Mouse (Mus musculus) midbrain, embryonic 12.5 days (tissue): ENCODE measurements at regions not wholly inside any gene's neighbourhood (a gene's known extent, or its start where the extent isn't known, plus 50 kb on each side); places are given as distances from the start of the nearest gene placed in this dataset.

Source experiments
- ATAC-seq: fragments of 200-750 bp; cut with Nextera tagmentation; 2 replicates; pipeline ENCODE4 v1.8.0; 2017; ENCODE audit warnings: low read depth, moderate TSS enrichment, moderate library complexity; ENCODE audit not compliant: low FRiP score
- H3K27ac ChIP-seq: fragments of 300-500 bp; sonication (generic); replicated peaks from 2 replicates; pipeline ENCODE4 v1.5.1; 2016; ENCODE audit warnings: mild to moderate bottlenecking
- H3K27me3 ChIP-seq: fragments of 300-500 bp; sonication (generic); 2 replicates; pipeline ENCODE4 v1.6.1; 2016; ENCODE audit warnings: mild to moderate bottlenecking
- H3K36me3 ChIP-seq: fragments of 300-500 bp; sonication (generic); 2 replicates; pipeline ENCODE4 v1.6.1; 2016
- H3K4me1 ChIP-seq: fragments of 300-500 bp; sonication (generic); 2 replicates; pipeline ENCODE4 v1.6.1; 2016
- H3K4me2 ChIP-seq: fragments of 300-500 bp; sonication (generic); replicated peaks from 2 replicates; pipeline ENCODE4 v1.6.1; 2016; ENCODE audit warnings: mild to moderate bottlenecking, moderate library complexity
- H3K4me3 ChIP-seq: fragments of 300-500 bp; sonication (generic); 2 replicates; pipeline ENCODE4 v1.5.1; 2016; ENCODE audit warnings: mild to moderate bottlenecking
- H3K9ac ChIP-seq: fragments of 300-500 bp; sonication (generic); replicated peaks from 2 replicates; pipeline ENCODE4 v1.6.1; 2016; ENCODE audit warnings: mild to moderate bottlenecking, moderate library complexity
- H3K9me3 ChIP-seq: fragments of 300-500 bp; sonication (generic); 2 replicates; pipeline ENCODE4 v1.6.1; 2016; ENCODE audit warnings: mild to moderate bottlenecking
- WGBS: fragments of 180-500 bp; shearing (Covaris S2); methylation state at CpG from one replicate; pipeline ENCODE4 v1.1.7; 2016; 5-methylcytosine and 5-hydroxymethylcytosine counted together

DNA sequence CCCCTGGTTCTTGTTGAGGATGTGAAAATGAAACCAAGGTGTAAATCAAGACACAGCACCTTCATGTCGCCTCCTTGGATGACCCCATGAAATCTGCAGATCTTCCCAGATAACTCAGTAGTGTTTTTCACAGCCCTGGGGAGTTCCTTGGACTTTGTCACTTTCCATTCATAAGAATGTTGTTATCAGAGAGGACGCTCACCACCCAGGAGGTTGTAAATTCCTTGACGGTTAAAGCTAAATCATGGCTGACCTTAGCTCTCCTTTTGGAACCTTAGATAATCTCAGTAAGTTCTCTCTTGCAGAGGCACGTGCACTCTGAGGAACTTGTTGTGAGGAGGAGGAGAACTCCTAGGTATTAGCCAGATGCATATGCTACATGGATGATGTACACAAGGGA is 229.8 kb upstream of the Dynlrb2 start:
- Histone ChIP-seq H3K27ac (no peak overlapping the region), H3K27me3 (no peaks in the 10 kb centered on the region), H3K36me3 (no peaks in the 10 kb centered on the region), H3K4me2 (no peak overlapping the region), H3K4me1 (no peaks in the 10 kb centered on the region; the same call in 1 of the 2 replicates), H3K4me3 (no peak overlapping the region), H3K9ac (no peak overlapping the region), H3K9me3 (no peaks in the 10 kb centered on the region)
- ATAC-seq: no peak
- 91% methylated on average over 4 of the region's 4 CpGs for WGBS

DNA sequence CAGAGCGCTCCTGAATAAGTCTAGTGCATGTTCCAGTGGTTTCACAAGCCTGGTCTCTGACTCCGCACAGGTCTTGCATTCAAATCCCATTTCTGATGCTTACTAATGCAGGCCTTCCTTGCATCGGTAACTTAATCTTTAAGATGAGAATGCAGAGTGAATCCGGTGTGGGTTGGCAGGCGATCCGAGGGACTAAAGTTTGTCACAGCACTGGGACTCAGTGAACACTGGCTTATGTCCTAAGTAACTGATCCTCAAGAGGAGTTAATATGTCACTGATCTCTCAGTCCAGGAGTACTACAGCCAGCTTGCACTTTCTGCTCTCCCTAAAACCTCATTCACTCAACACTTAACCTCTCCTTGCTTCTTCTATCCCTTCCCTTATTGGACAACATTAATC is 233.5 kb upstream of the Dynlrb2 start:
- Histone ChIP-seq H3K27me3 (no peaks in the 10 kb centered on the region), H3K4me3 (no peak overlapping the region), H3K36me3 (no peaks in the 10 kb centered on the region), H3K4me2 (no peak overlapping the region), H3K9me3 (no peaks in the 10 kb centered on the region), H3K9ac (no peak overlapping the region), H3K4me1 (no peaks in the 10 kb centered on the region; the same call in 1 of the 2 replicates), H3K27ac (no peak overlapping the region)
- no peak for ATAC-seq
- WGBS: 85% methylated on average over 6 of the region's 6 CpGs

DNA sequence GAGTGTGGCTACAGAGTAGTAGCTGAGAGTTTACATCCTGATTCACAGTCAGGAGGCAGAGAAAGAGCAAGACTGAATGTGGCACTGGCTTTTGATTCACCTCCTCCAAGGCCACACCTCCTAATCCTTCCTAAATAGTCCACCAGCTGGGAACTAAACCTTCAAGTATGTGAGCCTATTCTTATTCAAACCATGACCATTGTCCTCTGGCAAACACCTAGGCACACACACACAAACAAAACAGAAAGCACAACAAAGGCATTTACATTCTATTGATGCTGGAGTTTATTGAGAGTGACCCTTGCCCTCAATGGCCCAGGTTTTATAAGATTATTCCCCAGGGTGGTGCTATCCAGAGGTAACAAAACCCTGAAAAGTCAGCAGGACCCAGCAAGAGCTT is 235.4 kb upstream of the Dynlrb2 start:
- Histone ChIP-seq H3K9me3 (no peaks in the 10 kb centered on the region), H3K4me2 (no peak overlapping the region), H3K36me3 (no peaks in the 10 kb centered on the region), H3K9ac (no peak overlapping the region), H3K4me3 (no peak overlapping the region), H3K27ac (no peak overlapping the region), H3K27me3 (no peaks in the 10 kb centered on the region), H3K4me1 (no peaks in the 10 kb centered on the region; the same call in 1 of the 2 replicates)
- ATAC-seq: no peak

DNA sequence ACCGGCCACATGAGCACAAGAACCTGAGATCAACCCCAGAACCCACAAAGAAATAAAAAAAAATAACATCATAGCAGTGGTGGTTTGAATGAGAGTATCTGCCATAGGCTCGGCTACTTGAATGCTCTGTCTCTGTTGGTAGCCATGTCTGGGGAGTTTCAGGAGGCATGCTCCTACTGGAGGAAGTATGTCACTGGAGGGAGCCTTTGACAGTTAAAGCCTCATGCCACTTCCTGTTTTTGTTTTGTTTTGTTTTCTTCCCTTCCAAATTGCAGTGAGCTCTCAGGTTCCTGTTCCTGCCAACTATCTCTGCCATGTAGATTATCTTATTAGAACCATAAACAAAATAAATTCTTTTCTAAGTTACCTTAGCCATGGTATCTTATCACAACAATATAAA is 236.1 kb upstream of the Dynlrb2 start:
- Histone ChIP-seq H3K36me3 (no peaks in the 10 kb centered on the region), H3K27me3 (no peaks in the 10 kb centered on the region), H3K4me3 (no peak overlapping the region), H3K4me2 (no peak overlapping the region), H3K9ac (no peak overlapping the region), H3K27ac (no peak overlapping the region), H3K4me1 (no peaks in the 10 kb centered on the region; the same call in 1 of the 2 replicates), H3K9me3 (no peaks in the 10 kb centered on the region)
- ATAC-seq: no peak
- WGBS: 92% methylated on average over 2 of the region's 2 CpGs

DNA sequence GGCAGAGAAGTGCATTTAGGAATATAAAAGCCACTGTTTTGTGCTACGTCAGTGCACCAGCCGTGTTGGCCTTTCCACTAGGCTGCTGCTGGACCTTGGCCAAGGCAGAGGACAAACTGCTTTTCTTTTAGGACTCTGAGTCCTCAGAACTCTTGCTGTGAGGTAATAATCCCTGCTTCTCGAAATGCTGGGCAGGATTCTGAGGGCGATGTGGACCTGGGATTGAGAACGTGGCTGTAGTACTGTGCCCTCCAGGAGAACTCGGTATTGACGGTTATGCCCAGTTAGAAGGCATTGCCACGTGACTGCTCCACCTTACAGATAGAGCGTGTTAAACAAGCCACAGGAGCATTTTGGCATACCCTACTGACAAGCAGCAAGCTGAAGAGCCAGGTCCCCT is 236.6 kb upstream of the Dynlrb2 start:
- no peaks in the 10 kb centered on the region for H3K27me3 ChIP-seq
- H3K4me2 ChIP-seq: no peak overlapping the region
- ATAC-seq: no peak
- no peaks in the 10 kb centered on the region for H3K9me3 ChIP-seq
- no peak overlapping the region for H3K27ac ChIP-seq
- no peaks in the 10 kb centered on the region for H3K36me3 ChIP-seq
- no peak overlapping the region for H3K9ac ChIP-seq
- H3K4me3 ChIP-seq: no peak overlapping the region
- 78% methylated on average over 9 of the region's 9 CpGs for WGBS
- H3K4me1 ChIP-seq: no peaks in the 10 kb centered on the region; the same call in 1 of the 2 replicates

DNA sequence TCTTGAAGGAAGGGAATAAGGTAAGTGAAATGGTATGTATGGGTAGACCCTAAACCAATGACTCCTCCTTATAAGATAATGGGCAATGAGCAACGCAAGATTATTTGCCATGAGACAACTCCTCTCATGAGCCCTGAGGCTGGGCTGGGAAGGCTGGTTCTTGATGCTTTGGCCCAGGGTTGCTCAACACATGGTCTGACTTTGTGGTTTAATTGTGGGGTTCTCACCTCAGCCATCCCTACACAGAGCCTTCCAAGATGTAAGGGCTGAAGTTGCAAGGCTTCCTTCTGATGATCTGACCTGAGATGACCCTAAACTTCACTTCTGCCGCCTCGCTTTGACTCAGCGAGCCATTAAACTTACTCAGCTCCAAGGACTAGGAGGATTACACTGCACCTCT is 237.8 kb upstream of the Dynlrb2 start:
- Histone ChIP-seq H3K9ac (no peak overlapping the region), H3K27ac (no peak overlapping the region), H3K27me3 (no peaks in the 10 kb centered on the region), H3K9me3 (no peaks in the 10 kb centered on the region), H3K36me3 (no peaks in the 10 kb centered on the region), H3K4me3 (no peak overlapping the region), H3K4me1 (no peaks in the 10 kb centered on the region; the same call in 1 of the 2 replicates), H3K4me2 (no peak overlapping the region)
- 44% methylated on average over 4 of the region's 4 CpGs for WGBS
- no peak for ATAC-seq

DNA sequence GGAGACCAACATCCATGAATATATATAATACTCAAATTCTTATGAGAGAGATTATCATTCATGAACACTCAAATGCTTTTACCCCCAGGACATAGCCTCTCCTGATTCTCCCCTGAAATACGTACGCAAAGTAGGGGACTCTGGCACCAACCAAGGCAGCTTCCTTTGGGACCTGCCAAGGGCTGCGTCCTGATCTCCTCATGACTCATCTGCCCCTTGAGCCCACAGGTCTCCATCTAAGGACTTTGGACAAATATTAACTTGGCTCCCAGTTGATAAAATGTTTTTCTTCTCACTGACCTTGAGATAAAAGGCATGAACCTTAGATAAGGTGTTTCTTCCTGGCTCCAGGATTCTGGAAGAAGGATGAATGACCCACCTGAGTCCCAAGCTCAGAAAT is 239.2 kb upstream of the Dynlrb2 start:
- H3K4me3 ChIP-seq: no peak overlapping the region
- WGBS: 99% methylated on average over 3 of the region's 3 CpGs
- no peaks in the 10 kb centered on the region for H3K27me3 ChIP-seq
- H3K27ac ChIP-seq: no peak overlapping the region
- no peak overlapping the region for H3K9ac ChIP-seq
- H3K36me3 ChIP-seq: no peaks in the 10 kb centered on the region
- H3K4me1 ChIP-seq: no peaks in the 10 kb centered on the region; the same call in 1 of the 2 replicates
- ATAC-seq: no peak
- H3K9me3 ChIP-seq: no peaks in the 10 kb centered on the region
- H3K4me2 ChIP-seq: no peak overlapping the region

DNA sequence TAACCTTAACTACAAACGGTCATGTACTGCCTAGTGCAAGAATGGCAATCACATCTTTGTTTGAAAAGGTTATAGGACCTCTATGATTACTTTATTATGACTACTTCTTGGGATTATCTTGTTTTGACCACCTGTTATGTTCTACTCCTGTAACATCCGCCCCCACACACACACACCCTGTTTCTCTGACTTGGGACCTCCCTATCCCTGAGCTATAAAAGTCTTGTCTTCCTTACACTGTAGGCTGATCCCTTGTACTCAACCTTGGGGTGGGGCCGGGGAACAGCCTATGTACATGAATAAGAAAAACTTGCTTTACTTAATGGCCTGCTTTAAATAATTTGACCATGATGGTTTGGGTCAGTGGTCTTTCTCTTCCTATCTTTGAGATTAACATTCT is 240.7 kb upstream of the Dynlrb2 start:
- ATAC-seq: no peak
- no peaks in the 10 kb centered on the region for H3K9me3 ChIP-seq
- H3K36me3 ChIP-seq: no peaks in the 10 kb centered on the region
- 89% methylated on average over 3 of the region's 3 CpGs for WGBS
- H3K4me3 ChIP-seq: no peak overlapping the region
- H3K4me2 ChIP-seq: no peak overlapping the region
- no peaks in the 10 kb centered on the region for H3K27me3 ChIP-seq
- H3K27ac ChIP-seq: no peak overlapping the region
- H3K4me1 ChIP-seq: no peaks in the 10 kb centered on the region; the same call in 1 of the 2 replicates
- H3K9ac ChIP-seq: no peak overlapping the region

DNA sequence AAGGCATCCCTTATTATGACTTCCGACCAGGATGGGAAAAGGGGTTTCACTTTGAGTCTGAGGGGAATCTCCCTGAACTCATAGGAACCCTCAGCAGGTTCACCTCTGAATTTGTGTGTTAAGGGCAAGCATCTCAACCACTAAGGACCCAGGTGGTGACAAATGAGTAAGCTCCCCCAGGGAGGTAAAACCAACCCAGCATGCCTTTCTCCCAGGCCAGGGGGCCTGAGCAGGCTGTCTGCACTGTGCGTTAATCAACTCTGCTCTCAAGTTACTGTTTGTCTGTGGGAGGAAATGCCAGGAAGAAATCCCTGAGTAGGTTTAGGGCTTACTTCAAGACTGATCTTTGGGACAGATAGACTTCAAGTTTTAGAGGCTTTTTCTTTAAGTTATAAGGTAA is 243.5 kb upstream of the Dynlrb2 start:
- H3K4me2 ChIP-seq: no peak overlapping the region
- H3K36me3 ChIP-seq: no peaks in the 10 kb centered on the region
- no peak overlapping the region for H3K27ac ChIP-seq
- no peaks in the 10 kb centered on the region for H3K27me3 ChIP-seq
- peaks cover 3% of the 10 kb centered on the region for H3K4me1 ChIP-seq
- H3K9me3 ChIP-seq: no peaks in the 10 kb centered on the region
- no peak for ATAC-seq
- H3K4me3 ChIP-seq: no peak overlapping the region
- WGBS: 46% methylated on average over 2 of the region's 2 CpGs
- H3K9ac ChIP-seq: no peak overlapping the region

DNA sequence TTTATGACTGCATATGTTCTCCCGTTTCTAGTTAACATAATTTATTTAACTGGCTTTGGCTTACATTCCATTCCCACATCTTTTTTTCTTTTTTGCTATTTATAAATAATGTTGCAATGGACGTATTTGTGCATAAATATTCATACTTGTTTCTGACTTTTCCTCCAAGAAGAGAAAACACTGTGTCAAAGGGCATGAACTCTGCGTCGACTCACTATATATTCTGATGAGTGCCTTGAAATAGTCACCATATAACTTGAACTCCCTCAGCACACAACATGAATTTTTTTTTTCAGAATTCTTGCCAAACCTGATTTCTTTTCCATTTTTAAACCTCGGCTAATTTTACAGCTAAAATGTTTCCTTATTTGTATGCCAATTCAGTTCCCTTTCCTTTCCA is 249.4 kb upstream of the Dynlrb2 start:
- Histone ChIP-seq H3K36me3 (no peaks in the 10 kb centered on the region), H3K4me3 (no peak overlapping the region), H3K27ac (no peak overlapping the region), H3K4me1 (peaks cover 3% of the 10 kb centered on the region; the same call in 1 of the 2 replicates), H3K9me3 (no peaks in the 10 kb centered on the region), H3K27me3 (no peaks in the 10 kb centered on the region), H3K4me2 (no peak overlapping the region), H3K9ac (no peak overlapping the region)
- ATAC-seq: no peak
- WGBS: 85% methylated on average over 5 of the region's 5 CpGs

DNA sequence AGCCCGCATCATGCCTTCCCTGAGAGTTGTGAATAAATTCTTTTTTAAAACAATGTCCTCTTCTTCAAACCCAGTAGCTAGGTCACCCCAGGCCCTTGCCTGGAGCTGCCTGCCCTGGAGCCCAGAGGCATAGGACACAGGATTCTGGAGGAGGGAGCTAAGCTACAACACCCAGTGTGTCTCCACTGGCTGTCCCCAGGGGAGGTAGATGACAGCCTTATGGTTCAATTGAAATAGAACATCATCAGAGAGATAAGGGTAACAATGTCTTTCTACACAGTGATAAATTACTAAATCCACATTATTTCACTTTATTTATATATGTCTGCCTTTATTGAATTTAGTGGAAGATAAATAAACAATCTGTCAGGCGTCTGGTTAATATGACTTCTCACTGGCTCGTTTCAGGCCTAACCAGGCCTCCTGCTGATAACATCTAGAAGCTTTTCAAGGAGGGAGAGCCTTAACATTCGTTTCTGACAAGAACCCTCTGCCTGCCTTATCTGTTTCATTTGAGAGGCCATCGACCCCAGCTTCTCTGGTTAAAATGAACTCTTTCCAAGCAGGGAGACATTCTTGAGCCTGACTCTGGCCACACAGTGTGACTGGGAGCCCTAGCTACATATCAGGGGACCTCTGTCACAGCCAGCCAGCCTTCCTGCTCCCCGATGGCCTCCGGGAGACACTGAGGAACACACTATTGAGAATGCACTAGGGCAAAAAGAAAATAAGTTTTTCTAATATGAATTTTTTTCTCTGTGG is 252.1 kb upstream of the Dynlrb2 start:
- Histone ChIP-seq H3K9me3 (no peaks in the 10 kb centered on the region), H3K36me3 (no peaks in the 10 kb centered on the region), H3K4me1 (no peaks in the 10 kb centered on the region), H3K27ac (no peak overlapping the region), H3K4me2 (no peak overlapping the region), H3K27me3 (no peaks in the 10 kb centered on the region), H3K9ac (no peak overlapping the region), H3K4me3 (no peak overlapping the region)
- WGBS: 64% methylated on average over 7 of the region's 7 CpGs
- ATAC-seq: no peak

DNA sequence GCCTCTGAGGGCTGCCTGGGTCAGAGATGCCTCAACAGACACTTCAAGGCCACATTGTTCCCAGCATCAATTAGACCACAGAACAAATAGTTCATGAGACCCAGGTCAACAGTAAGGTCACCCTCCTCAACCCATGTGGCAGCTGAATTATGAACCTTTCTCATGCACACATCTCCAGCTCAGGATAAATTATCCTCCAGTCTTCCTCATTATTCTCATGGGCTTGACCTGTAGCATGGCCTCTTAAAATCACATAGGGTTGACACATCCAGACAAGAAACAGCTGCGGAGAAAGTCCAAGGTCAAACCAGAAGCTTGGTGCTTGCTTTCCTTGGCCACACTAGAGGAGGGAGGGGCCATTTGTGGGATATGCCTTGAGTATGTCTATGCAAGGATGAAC is 256.4 kb upstream of the Dynlrb2 start:
- Histone ChIP-seq H3K4me3 (no peak overlapping the region), H3K36me3 (no peaks in the 10 kb centered on the region), H3K27me3 (no peaks in the 10 kb centered on the region), H3K4me2 (no peak overlapping the region), H3K27ac (no peak overlapping the region), H3K4me1 (peaks cover 2% of the 10 kb centered on the region; the same call in 1 of the 2 replicates), H3K9me3 (no peaks in the 10 kb centered on the region), H3K9ac (no peak overlapping the region)
- 88% methylated on average over 1 of the region's 1 CpGs for WGBS
- no peak for ATAC-seq

DNA sequence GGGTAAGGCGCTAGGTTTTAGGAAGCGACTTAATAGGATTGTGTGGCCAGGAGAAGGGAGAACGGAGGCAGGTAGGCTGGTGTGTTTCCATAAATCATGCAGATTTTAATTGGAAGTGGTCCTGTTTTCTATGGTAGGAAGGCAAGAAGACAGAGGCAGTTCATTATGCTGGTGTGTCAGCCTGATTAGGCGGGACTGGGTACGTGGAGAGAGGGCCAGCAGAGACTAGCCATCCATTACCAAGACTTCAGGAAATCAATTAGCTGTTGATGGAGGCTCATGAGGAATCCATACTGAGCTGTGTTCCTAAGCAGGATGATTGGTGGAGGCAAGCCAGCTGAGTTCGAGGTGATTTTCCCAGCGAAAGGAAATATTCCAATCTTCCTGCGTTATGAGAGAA is 261.3 kb upstream of the Dynlrb2 start:
- no peak; the same call in 1 of the 2 replicates for ATAC-seq

More for the DNA sequence above, 261.3 kb upstream of the Dynlrb2 start:
- Histone ChIP-seq H3K9ac (no peak overlapping the region), H3K4me2 (no peak overlapping the region), H3K36me3 (no peaks in the 10 kb centered on the region), H3K27me3 (peaks cover 20% of the 10 kb centered on the region; the same call in 1 of the 2 replicates), H3K4me3 (no peak overlapping the region), H3K4me1 (peaks cover 7% of the 10 kb centered on the region; the same call in 1 of the 2 replicates), H3K27ac (no peak overlapping the region), H3K9me3 (no peaks in the 10 kb centered on the region)
- 68% methylated on average over 8 of the region's 8 CpGs for WGBS
